Mouse (Mus musculus) lung, postnatal 10 days (tissue): Measurements from ENCODE around the gene Cbfa2t3.

ENCODE experiments used
- DNase-seq: peaks from one replicate; pipeline ENCODE4 v3.0.0; 2021

The Cbfa2t3 gene

DNA sequence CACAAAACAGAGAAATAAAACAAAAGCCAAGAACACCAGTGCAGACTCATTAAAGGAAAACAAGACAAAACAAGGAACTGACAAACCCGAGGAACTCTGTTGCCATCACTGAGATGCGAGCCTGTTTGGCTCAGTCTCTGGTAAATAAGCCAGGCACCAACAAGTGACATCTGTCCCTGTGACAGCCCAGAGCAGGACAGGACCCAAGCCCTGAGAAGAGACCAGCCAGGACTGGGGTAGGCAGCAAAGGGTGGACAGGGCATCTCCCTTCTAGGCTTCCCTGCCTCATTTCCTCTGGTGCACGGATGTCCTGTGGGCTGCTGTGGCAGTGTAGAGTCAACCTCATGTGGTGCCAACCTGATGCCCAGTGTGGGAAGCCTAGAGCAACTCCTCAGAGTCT is 35.8 kb downstream of the Cbfa2t3 start:
- no peak for DNase-seq

GRCm38 (mm10) chr8:122661894-122662293 is 37.0 kb downstream of the Cbfa2t3 start:
- no peak for DNase-seq

DNA sequence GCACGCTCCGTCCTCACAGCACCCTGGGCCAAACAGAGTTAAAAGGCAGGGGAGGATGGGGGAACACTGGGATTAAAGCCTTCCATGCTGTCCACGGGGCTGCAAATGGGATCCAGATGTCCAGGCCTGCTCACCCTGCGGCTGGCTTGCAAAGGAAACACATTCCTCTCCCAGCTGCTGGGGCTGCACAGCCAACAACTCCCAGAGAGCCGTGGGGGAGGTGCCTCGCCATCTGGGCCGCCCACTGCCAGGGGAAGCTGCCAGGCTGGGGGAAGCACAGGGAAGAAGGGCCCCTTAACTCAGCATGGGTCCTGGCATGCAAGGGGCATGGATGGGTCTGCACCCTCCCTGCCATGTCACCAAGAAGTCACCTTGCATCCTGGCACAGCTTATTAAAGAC is 37.8 kb downstream of the Cbfa2t3 start:
- DNase-seq, result peak; percentile 92

DNA sequence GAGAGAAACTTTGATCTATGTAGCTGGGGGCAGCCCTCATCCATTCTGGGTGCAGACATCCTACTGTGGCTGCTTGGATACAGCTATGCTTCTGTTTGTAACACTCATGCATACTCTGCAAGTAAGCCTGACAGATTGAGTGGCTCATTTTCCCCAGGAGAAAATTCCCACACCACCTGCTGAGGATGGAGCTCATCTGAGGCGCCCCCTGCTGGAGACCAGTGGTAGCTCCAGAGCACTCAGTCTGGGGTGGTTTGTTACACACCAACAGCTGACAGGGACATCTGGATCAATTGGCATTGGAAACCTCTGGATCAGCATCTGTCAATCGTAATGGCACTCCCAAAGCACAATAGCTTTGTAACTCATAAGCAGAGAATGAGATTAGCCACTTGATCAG is 38.9 kb downstream of the Cbfa2t3 start:
- no peak for DNase-seq

- no peak for DNase-seq
Observed at GRCm38 (mm10) chr8:122658807-122659160, 40.1 kb downstream of the Cbfa2t3 start.

- DNase-seq, result no peak
Observed at GRCm38 (mm10) chr8:122658149-122658806, 40.6 kb downstream of the Cbfa2t3 start.

- peak; percentile 82 for DNase-seq
Observed at GRCm38 (mm10) chr8:122656056-122656999, 42.6 kb downstream of the Cbfa2t3 start.

DNA sequence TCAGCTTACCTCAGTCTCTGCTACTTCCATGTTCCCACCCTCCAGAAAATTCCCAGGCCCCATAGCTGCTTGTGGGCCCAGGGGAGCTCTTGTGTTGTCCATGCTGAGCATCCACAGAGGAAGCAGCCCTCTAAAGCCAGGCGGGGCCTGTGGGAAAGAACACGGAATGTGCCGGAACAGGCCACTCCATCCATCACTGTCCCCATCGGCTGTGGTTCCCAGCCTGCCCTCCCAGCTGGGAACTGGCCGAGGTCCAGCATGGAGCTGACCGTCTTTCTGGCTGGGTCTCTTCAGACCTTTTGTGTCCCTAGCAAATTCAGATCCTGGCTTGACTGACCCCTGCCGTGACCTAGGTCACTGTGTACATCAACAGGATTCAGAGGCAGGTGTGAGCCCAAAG is 44.1 kb downstream of the Cbfa2t3 start:
- DNase-seq, result peak; percentile 90

DNA sequence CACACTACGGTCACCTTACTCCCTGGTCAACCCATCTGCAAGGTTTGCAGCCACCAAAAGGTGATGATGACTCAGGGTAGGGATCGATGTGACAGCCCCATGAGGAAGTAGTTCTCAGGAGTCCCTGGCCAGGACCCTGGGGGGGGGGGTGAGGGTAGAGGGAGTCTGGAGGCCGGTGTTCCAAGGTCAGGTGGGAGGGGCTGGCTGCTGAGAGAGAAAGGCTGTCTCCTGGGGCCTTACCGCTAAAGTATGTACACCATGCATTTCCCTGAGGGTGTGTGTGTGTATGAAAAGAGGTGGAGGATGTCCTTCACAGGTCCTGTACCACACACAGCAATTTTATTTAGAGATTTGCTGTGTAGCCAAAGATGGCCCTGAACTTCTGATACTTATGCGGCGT is 46.3 kb downstream of the Cbfa2t3 start:
- no peak for DNase-seq

GRCm38 (mm10) chr8:122651326-122651921 is 47.5 kb downstream of the Cbfa2t3 start:
- DNase-seq, result no peak

DNA sequence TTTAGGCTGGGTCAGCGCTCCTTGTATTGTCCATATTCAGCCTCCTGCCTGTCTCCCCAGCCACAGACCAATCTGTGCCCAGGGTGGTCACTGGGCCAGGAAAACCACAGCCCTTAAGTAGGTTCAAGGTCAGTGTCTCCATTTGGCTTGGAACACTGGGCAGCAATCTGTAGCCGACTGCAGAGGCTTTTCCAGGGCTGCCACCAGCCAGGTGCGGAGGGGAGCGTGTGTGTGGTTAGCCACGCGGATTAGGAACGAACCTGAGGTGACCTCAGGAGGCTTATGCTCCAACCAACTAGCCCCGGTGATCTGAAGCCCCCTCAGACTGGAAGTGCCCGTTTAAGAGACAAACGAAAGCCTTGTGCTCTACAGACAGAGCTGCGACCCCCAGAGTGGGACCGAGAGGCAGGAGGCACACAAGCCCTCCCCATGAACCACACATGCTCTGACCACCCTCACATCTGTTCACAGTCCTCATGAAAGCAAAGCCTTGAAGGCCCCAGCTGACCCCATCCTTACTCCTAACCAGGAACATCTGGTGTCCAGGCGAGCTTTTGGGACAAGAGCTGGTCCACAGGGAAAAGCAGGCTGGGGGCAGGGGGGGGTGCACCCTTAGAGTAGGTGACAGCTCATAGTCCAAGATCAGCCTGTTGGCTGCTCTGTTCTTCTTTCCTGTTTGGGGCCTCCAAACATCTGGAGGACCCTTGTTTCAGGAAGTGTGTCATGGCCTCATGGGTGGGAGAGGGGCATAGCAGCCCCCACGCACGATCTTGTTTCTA is 50.5 kb downstream of the Cbfa2t3 start:
- no peak for DNase-seq

DNA sequence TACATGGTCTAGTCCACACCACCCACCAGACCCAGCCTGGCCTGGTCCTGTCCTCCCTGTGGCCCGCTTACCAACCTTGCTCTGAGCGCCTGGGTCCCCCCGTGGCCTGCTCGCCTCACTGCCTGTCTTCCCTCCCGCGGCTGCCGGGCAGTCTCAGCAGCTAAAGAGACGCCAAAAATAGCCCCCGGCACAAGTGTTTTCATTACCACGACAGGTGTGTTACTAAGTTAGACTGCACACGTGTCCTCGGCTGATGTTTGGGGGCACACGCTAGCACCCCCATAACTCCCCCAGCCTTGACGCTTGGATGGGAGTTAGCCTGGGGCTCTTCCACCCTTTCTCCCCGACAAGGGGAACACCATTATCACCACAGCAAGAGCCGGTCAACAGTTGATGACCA is 52.6 kb downstream of the Cbfa2t3 start:
- no peak for DNase-seq

DNA sequence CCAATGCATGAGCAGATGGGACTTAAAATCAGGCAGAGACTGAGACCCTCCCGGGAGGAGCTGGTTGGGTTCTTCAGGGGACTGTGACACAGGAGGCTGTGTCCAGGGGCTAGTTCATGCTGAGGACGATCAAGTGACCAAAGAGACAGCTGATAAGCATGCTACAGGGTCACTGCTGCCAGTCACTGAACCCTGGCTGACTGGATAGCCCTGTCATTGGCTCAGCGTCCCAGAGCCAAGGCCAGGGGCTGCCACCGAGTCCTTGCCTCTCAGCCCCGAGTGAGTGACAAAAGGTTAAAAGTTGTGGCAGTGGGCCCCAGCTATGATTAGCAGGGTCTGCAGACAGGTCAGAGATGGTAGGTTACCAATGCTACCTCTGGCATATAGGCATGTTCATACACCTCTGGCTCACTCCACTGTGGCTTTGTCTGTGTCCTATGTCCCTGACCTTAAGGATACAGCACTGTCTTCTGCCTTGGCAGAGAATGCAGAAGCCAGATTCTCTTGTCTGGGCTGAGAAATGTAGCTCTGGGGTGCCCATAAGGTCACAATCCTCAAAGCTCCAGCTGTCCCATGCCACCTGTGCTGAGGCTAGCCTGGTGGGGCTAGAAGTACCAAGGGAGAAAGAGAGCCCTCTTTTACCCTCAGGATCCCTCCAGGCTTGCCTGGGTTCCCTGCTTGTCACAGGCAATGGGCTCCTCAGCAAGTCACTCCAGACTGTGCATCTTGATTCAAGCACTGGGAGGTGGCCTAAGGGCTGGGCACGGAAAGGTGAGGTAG is 54.5 kb downstream of the Cbfa2t3 start:
- DNase-seq, result no peak

GRCm38 (mm10) chr8:122642071-122642470 is 56.8 kb downstream of the Cbfa2t3 start:
- DNase-seq, result peak; percentile 78

DNA sequence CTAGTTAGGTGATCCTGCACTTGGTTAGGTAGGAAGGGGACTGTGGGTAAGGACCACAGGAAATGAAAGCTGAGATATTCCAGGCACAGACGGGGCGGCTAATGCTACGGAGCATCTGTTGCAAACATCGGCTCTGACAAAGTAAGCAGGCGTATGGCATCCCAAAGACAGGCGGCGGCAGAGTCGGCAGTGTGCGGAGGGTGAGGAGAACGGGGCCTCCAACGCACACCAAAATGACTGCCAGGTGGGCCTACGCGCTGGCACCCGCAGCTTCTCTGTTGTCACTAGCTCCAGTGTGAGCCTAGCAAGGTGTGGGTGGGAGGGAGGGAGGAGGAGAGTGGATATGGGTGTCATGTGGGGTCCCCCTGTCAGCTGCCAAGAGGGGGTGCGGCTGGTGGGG is 57.5 kb downstream of the Cbfa2t3 start:
- DNase-seq, result no peak

DNA sequence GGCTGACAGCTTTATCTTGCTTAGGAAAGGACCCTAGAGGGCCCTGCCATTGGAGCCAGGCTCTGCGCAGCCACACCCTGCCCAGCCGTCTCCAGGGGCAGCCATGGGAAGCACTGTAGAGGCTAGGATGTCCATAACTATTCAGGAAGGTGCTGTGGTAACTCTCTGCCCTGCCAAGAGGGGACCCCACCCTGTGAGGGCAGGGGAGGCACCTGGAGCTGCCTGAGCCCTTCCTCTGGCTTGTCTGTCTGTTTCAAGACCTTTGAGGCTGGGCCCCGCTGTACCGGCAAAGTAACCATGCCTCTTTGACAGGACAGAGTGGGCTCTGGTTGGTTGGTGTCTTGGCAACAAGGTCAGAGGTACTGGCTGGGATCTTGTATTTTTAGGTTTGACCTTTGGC is 58.1 kb downstream of the Cbfa2t3 start:
- no peak for DNase-seq

DNA sequence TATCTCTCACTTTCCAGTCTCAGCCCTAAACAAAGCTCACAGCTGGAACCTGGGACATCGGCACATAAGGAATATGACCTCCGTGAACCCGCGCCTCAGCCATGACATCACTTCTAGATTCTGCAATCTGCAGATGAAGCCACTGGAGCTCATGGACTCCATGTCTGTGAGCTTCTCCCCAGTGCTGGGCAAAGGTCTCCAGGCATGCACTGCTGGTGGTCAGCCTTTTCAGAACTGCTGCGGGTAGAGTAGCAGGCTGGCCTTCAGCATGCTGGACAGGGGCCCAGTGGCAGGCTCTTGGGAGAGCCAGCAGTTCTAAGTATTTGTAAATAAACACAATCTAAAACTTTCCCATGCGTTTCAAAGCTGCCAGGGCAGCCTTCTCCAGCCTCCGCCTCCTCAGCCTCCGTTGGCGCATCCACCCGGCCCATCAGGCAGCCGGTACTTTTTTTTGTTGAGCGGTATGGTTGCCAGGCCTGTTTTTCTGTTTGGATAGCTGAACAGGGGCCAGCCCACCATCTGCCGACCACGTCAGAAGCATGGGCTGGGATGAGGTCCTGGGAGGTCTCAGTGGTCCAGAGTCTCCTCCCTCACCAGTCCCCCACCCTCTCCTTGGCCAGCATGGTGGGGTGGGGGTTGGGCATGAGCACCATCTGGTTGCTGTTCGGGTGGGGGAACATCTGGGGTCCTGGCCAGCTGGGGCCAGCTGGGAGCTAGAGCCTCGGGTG is 59.2 kb downstream of the Cbfa2t3 start:
- peak; percentile 90 for DNase-seq

DNA sequence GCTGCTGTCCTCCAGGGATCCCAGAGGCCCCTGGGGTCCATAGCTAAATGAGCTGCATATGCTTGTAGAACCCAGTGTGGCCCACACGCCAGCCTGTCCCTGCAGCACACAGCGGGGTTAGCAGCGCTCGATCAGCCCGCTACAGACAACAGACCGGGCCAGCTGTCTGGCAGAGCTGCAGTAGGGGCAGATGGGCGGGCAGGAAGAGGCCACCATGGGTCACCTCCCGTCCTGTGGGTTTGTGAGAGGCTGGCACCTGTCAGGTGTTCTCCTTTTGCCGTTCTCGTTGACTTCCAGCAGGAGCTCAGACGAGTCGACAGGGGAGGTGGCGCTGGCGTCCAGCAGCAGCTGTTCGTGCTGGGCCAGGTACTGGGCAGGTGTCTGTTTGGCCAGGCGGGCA is 60.3 kb downstream of the Cbfa2t3 start:
- DNase-seq, result peak; percentile 29

GRCm38 (mm10) chr8:122637230-122637629 is 61.7 kb downstream of the Cbfa2t3 start:
- no peak for DNase-seq

DNA sequence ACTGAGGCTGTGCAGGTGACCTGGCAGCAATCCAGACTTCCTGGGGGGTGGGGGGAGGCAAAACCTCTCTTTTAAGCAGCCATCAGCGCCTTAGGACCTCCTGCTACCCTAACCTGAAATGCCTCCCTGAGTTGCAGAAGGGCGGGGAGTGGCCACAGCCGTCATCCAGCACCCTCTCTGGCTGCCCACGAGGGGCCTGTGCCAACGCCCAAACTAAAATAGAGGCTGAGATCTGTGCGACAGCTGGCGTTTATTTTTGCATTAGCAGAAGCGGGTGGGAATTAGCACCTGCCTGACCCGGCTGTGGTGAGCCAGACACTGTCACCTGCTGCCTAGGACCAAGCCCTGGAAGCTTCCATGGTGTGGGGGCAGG is 62.1 kb downstream of the Cbfa2t3 start:
- no peak for DNase-seq
